Mouse (Mus musculus) c-Kit-negative CD71-positive TER-119-positive erythroid progenitor cells, embryonic 14.5 days (primary cell): ENCODE measurements around the gene Hs1bp3.

Experiments
- DNase-seq: peaks from one replicate; pipeline ENCODE4 v3.0.0-alpha.2; 2013; ENCODE audit warnings: low read depth, low spot score

The Hs1bp3 gene

GRCm38 (mm10) chr12:8313270-8313771, at the start of gene Hs1bp3:
Gene Hs1bp3, plus strand, starts transcription at chr12:8313432.
- peak; percentile 44 for DNase-seq

DNA sequence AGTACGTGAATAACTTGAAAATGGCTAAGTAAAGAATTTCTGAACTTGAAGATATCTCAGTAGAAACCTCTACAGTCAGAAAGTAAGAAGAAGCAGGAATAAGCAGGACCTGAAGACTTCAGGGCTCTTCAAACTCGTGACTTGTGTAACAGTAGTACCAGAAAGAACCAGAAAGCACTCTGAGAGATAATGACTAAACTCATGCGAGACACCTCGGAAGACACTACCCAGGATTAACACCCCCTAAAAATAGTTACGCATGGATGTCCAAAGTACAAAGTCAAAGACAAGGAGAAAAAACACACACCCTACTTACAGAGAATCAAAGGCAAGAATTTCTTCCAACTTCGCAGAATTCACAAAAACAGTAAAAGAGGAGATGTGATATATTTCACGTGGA, 46.9 kb upstream of the Hs1bp3 start:
- no peak for DNase-seq

GRCm38 (mm10) chr12:8269627-8270026, 43.6 kb upstream of the Hs1bp3 start:
- no peak for DNase-seq

- DNase-seq, result no peak
Measured at GRCm38 (mm10) chr12:8271405-8271804, 41.8 kb upstream of the Hs1bp3 start.

DNA sequence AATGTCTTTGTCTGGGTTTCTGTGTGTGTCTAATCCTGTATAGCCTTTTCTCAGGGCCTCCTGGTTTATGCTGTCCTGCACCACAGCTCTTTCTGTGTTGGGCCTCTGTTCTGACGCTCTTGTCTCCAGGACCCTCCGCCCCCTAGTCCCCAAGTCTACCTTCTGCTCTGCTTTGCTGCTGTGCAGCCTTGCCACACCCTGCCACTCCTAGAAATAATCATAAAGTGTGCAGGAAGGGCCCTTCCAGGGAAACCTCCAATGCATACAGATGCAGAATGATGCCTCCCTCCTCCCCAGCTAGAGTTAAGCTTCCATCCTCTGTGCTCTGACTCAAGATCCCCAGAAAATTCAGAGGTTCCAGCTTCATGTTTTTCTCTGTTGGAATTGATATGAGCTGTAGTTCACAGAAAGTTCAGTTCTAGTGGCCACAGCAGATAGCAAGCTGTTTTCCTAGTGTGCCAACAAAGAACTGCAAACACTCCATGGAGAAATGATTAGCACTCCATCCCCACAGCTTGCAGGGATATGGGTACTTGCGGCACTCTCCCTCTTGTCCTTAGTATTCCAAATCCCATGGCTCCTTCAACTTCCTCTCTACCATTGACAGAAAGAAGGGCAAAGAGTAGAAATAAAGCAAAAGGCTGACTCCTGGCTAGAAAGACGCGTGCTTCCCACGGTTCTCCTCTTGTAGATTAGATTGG, 39.6 kb upstream of the Hs1bp3 start:
- DNase-seq, result no peak

- no peak for DNase-seq
Measured at GRCm38 (mm10) chr12:8275424-8275823, 37.8 kb upstream of the Hs1bp3 start.

GRCm38 (mm10) chr12:8281225-8282017, 31.8 kb upstream of the Hs1bp3 start:
- no peak for DNase-seq

- no peak for DNase-seq
Measured at GRCm38 (mm10) chr12:8287970-8288369, 25.3 kb upstream of the Hs1bp3 start.

- no peak for DNase-seq
Measured at GRCm38 (mm10) chr12:8289099-8289498, 24.1 kb upstream of the Hs1bp3 start.

- no peak for DNase-seq
Measured at GRCm38 (mm10) chr12:8289499-8289898, 23.7 kb upstream of the Hs1bp3 start.

DNA sequence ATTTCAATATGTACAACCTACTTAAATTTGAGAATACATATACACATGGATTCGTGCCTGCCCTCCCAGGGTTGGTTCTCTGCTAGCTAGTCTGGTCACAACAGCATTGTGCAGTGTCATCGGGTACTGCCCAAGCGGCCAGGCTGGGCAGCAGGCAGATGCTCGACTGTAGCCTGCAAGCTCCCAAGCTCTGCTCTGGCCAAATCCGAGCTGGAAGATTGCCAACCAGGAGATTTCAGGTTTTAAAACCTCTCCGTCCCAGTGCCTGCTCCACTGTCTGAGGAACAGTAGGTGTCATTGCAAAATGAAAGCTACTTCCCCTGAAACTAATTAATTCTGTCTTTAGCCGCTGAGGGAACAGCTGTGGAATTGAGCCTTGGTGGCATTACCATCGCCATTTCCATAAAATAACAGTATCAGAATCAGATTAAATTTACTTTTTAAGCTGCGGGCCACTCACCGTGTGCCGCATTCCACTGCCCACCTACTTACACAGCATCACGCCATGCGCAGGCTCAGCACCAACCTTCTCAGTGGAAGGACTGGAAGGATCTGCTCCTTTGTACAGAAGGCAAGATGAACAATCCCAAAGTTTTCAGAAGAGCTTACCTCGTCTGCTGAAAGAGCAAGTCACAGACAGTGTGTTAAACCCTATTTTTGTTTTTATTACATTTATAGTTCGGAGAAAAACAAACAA, 21.9 kb upstream of the Hs1bp3 start:
- no peak for DNase-seq

GRCm38 (mm10) chr12:8295307-8295913, 17.8 kb upstream of the Hs1bp3 start:
- no peak for DNase-seq

DNA sequence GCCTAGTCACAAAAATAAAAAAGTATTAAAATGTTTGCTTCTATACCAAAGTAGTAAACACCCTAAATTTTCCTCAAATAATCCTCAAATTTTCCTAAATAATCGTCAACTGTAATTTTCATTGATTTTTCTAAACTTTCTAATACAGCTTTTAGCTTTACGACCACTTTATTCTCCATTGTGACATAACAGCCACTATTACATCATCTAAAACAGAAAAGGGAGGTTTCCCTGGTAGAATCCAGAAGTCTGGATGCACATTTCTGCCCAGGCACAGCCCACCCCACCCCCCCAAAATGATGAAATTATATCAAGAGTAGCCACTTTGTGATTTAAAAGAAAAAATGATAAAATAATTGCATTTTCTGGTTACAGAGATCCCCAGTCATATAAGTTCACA, 17.1 kb upstream of the Hs1bp3 start:
- DNase-seq, result no peak

GRCm38 (mm10) chr12:8297586-8298214, 15.5 kb upstream of the Hs1bp3 start:
- no peak for DNase-seq

DNA sequence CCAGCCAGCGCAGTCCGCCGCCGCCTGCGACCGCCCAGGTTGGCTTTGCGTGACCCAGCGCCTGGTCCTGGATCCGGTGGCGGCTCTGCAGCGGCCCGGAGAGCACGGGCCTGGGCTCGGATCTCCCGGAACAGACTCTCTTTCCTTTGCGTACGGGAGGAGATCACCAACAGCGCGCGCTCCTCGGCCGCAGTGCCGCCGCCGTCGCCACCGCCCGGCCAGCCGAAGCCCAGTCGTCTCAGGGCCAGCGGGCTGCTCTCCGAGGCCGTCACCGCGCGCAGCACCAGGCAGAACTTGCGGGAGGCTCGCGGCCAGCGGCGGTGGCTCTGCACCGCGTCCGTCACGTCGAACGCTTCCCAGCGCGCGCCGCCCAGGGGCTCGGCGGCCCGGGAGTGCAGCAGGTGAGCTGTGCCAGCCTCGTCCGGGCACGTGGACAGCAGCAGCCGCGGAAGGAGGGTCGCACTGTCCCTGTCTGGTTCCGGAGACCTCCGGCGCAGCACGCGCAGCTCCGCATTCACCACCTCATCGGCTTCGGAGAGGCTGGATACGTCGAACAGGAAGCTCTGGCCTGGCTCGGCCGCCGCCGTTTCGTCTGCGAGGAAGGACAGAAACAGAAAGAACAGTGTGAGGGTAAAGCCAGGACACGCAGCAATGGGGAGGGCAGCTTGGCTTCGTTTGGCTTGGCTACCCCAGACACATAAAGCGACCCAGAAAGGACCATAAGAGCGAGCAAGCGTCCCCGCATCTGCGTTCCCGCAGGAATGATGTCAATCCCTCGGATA, 14.7 kb upstream of the Hs1bp3 start:
- no peak for DNase-seq

DNA sequence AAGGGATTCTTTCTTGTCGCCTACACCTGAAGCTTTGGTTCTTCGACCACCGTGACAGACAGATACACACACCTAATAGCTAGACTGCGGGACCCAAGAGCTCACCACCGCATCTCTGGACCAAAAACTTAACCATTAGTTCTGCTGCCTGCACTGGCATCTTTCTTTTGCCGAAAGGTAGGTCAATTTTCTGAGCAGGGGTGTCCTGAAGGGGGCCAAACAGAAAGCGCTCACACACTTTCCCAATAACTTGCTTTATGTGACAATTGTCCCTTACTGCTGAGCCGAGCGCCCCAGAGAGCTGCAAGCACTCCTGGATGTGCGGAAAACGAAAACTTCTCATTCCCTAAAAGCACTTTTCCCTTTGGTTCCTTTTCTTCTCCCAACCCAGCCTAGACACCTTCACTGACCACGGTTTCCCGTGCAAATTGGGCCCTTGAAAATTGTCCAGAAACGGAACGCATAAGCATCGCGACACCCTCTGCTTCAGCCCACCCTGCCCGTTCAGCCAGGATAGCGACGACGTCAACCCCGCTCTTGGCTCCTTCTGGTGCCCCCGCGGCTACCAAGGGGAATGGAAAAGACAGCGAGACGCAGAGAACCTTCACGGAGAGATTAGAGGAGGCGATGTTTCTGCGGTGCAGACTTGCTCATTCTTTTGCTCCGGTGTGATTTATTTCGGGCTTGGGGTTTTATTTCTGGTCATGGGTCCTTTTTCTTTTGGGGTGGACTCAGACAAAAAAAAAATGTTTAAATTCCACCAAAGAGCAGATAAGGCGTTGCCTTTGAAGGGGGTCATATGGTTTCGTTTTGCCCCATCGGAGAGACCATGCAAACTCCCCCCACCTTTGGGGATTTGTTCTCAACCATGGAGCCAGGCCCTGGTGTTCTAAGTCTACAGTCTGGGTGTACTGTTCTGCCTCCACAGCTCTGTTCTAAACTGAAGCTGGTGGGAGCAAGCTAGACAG, 13.8 kb upstream of the Hs1bp3 start:
- DNase-seq, result no peak

GRCm38 (mm10) chr12:8300111-8300480, 13.1 kb upstream of the Hs1bp3 start:
- no peak for DNase-seq

GRCm38 (mm10) chr12:8300521-8300920, 12.7 kb upstream of the Hs1bp3 start:
- DNase-seq, result no peak

DNA sequence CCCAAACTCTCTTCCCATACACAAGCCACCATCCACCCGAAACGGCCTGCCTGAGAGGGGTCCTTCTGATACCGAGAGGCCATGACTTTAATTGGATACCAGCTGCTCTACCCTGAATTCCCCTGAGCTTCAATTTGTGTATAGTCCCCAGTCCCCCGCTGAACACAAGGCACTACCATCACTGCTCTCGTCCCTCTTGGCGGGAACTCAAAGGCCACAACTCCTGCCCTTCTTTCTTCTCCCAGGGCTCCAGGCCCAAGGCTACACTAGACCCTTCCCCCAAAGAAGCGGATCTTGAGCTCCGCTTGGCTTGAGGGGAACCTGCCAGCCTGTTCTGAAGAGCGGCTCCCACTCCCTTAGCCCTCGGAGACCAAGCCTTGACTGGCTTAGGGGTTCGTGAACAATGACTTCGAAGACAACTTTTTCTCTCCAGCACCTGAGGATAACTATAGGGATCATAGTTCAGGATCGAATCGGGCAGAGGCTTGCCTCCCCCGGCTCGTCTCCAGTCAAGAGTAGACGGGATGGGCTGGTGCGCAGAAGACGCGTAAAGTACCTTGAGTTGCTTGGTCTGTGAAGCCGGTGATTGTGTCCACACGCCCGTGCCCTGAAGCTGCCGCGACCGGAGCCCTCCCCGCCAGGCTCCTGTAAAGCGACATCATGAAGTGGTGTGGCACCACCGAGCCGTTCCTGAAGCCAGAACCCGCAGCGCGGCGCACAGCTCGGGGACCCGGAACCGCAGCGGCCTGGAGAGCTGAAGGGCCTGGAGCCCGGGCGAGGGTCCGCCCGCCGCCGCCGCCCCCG, 12.0 kb upstream of the Hs1bp3 start:
- no peak for DNase-seq
